Mouse (Mus musculus) G1E-ER4 (cell line): ENCODE data around the gene Atg101. TPM values are rescaled to one million over a fixed set of nuclear protein-coding genes. Genes with fewer than 3 reads are reported as not detected.

ENCODE experiments used
- GATA1 ChIP-seq: IDR thresholded peaks from one replicate; pipeline ENCODE4 v1.8.0; 2012; ENCODE audit warnings: low read length, inconsistent platforms
- polyA plus RNA-seq: library from polyadenylated mRNA; stranded (reverse); fragments of >175 nt; gene quantifications from 2 replicates; pipeline ENCODE4 v1.2.3, GENCODE M21; 2012

Gene Atg101
- polyA plus RNA-seq, 1 experiment: 53.7 TPM

GRCm38 (mm10) chr15:101294028-101294894, 10.2 kb downstream of the Atg101 start:
- TF ChIP-seq GATA1: no peak

DNA sequence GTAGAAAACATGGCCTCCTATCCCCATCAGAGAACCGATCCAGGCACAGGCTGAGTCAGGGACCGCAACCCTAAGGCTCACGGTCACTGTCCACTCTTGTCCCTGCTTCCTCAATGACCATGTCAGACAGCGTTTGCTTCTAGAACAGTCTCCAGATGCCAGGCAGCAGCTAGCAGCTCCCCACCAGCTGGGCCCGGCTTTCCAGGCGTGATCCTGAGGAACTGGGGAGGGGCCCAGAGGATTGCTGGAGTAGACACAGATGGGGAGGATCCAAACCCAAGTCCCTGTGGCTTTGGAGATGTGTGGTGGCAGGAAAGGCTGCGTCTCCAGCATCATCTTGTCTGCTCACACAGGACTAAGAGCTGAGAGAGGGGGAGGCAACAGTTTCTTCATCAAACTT, 11.0 kb downstream of the Atg101 start:
- TF ChIP-seq GATA1: no peak

GRCm38 (mm10) chr15:101295616-101296015, 11.5 kb downstream of the Atg101 start:
- TF ChIP-seq GATA1: no peak

GRCm38 (mm10) chr15:101296091-101296490, 12.0 kb downstream of the Atg101 start:
- TF ChIP-seq GATA1: no peak

GRCm38 (mm10) chr15:101297988-101298387, 13.9 kb downstream of the Atg101 start:
- no peak for TF ChIP-seq GATA1

- no peak for TF ChIP-seq GATA1
Observed at GRCm38 (mm10) chr15:101298550-101298949, 14.5 kb downstream of the Atg101 start.

DNA sequence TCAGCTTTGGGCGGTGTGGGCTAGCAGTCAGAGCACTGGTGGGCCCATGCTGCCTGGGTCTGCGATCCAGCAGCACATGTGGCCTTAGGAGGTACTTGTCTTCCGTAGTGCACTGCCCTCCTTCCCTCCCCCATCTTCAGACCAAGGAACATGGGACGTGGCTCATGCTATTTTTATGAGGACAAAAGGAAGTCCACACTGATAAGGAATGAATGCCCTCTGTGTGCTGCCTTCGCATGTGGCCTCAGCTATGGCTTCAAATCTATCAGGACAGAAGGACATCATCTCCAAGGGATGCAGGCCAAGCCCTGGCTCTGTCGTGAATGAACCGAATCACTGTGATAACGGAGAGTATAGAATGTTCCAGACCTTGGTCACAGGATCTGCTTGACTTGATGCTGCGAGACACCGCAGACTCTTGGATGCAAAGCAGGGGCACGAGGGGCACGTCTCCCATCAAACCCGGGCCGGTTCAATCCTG, 15.4 kb downstream of the Atg101 start:
- TF ChIP-seq GATA1: no peak

DNA sequence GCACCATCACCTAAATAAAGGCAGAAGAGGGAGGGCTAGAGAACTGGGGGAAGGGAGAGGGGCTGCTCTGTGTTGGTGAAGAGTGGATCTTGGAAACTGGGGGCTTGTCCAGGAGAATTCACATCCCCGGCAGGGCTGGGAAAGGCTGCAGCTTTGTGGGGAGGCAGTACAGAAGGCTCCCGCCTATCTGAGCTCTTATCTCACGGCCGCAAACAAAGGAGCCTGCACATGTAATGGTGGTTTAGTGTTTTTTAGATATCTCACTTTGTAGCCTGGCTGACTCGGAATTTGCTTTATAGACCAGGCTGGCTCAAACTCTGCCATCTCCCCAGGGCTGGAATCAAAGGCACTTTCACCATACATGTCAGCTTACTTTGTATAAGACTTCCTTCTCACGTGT, 16.1 kb downstream of the Atg101 start:
- no peak for TF ChIP-seq GATA1

- TF ChIP-seq GATA1: no peak
Observed at GRCm38 (mm10) chr15:101302201-101302600, 18.1 kb downstream of the Atg101 start.

GRCm38 (mm10) chr15:101303830-101304229, 19.8 kb downstream of the Atg101 start:
- TF ChIP-seq GATA1: no peak

- TF ChIP-seq GATA1: no peak
Observed at GRCm38 (mm10) chr15:101306459-101306858, 22.4 kb downstream of the Atg101 start.

GRCm38 (mm10) chr15:101308440-101309348, 24.6 kb downstream of the Atg101 start:
- TF ChIP-seq GATA1: no peak

DNA sequence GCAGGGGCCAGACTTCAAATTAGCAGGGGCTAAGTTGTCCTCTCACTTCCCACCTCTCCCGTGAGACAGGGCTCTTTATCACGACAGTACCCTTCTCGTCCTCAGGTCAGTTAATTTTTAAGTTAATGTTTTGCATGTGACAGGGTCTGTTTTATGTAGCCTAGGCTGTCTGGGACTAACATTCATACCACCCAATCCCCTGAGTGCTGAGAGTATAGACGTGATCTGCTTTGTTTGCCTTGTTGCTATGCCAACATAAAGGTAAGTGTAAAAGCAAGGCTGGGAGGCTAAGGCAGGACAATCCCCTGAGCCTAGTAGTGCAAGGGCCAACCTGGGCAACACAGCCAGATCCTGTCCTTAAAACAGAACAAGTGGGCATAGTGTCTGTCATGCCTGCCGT, 25.4 kb downstream of the Atg101 start:
- TF ChIP-seq GATA1: no peak

GRCm38 (mm10) chr15:101311087-101311770, 27.2 kb downstream of the Atg101 start:
- TF ChIP-seq GATA1: no peak

GRCm38 (mm10) chr15:101312006-101312405, 27.9 kb downstream of the Atg101 start:
- TF ChIP-seq GATA1: no peak
